10 mouse cellular contexts compared by ENCODE assay signal in the genomic region with DNA sequence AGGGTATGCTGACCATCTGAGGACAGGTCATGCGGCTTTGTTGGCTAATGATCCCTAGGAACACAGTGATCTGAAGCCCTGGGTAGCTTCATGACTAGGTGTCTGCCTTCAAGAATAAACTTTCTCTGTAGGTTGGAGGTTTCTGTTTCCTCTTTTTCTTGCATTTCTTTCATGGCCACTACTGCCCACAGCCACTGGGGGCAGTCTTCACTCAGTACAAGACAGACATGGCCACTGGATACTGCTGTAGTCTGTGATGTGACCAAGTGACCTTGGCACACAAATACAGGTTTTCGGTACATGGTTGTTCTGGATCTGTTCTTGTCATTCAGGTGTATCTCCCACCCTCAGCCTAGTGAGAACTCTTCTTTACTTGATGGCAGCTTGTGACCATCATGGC. TPM values are rescaled to one million over a fixed set of nuclear protein-coding genes. Genes with fewer than 3 reads are reported as not detected.
A peak's percentile ranks its signal among the peaks of the same experiment; 100 is the strongest.
DNase-seq lines count a peak whose midpoint lies in the region; ATAC-seq and TF ChIP-seq lines count a peak whose summit lies in the region.
"Had no signal": no experiment of that assay in that cellular context is flagged by ENCODE, and none has a peak within 500 bp of the region (broad histone marks: within the 10 kb centered on the region; RNA-seq: fewer than 3 reads in every experiment).

No protein-coding gene starts in this region.

- peaks cover 75% of the 10 kb centered on the region for H3K36me3 ChIP-seq in hindbrain, embryonic 10.5 days
- H3K36me3 ChIP-seq in hindbrain, embryonic 12.5 days = peaks cover 50% of the 10 kb centered on the region

- WGBS in hindbrain, embryonic 10.5 days = 95% methylated on average over 2 of the region's 2 CpGs
- WGBS in hindbrain, embryonic 12.5 days = 93% methylated on average over 2 of the region's 2 CpGs
- 85% methylated on average over 2 of the region's 2 CpGs for WGBS in bone marrow, adult 2 months

- no peaks in the 10 kb centered on the region for H3K4me1 ChIP-seq in hindbrain, embryonic 10.5 days (replicated peaks)
- no peaks in the 10 kb centered on the region for H3K4me1 ChIP-seq in hindbrain, embryonic 12.5 days
- H3K4me1 ChIP-seq in bone marrow, adult 2 months (ENCODE audit: control insufficient read depth, insufficient read depth, low read length) = no peaks in the 10 kb centered on the region
- no peaks in the 10 kb centered on the region for H3K4me1 ChIP-seq in embryonic fibroblast, embryonic 13.5 days (ENCODE audit: control insufficient read depth, insufficient read depth, low read length)
- H3K4me1 ChIP-seq: limb, embryonic 12.5 days; stomach, embryonic 15.5 days had no signal

- peak; percentile 18 for DNase-seq in hindbrain, embryonic 10.5 days (ENCODE audit: low spot score)
- DNase-seq in CD4-positive helper T cell, adult 2 months (ENCODE audit: low read depth, low spot score) = peak; percentile 44
- DNase-seq in frontal cortex, postnatal 14 days (ENCODE audit: low spot score in 2 of 2) = no peak
- no peak for DNase-seq in layer of hippocampus, adult 8-10 months (ENCODE audit: low spot score in 2 of 2)

- H3K4me3 ChIP-seq in hindbrain, embryonic 10.5 days = no peak overlapping the region
- no peak overlapping the region for H3K4me3 ChIP-seq in hindbrain, embryonic 12.5 days
- no peak overlapping the region for H3K4me3 ChIP-seq in bone marrow, adult 2 months (replicated peaks; ENCODE audit: control insufficient read depth, low read depth, low read length)
- no peak overlapping the region for H3K4me3 ChIP-seq in embryonic fibroblast, embryonic 13.5 days (ENCODE audit: insufficient read depth, low read length)
- H3K4me3 ChIP-seq: limb, embryonic 12.5 days; stomach, embryonic 15.5 days had no signal

- H3K4me2 ChIP-seq in hindbrain, embryonic 12.5 days (replicated peaks) = no peak overlapping the region
- H3K4me2 ChIP-seq: limb, embryonic 12.5 days; stomach, embryonic 15.5 days had no signal

- H3K9me3 ChIP-seq in hindbrain, embryonic 10.5 days = no peaks in the 10 kb centered on the region
- no peaks in the 10 kb centered on the region for H3K9me3 ChIP-seq in hindbrain, embryonic 12.5 days (replicated peaks)
- H3K9me3 ChIP-seq: limb, embryonic 12.5 days; stomach, embryonic 15.5 days had no signal

- no peak overlapping the region for H3K27ac ChIP-seq in hindbrain, embryonic 10.5 days
- no peak overlapping the region for H3K27ac ChIP-seq in hindbrain, embryonic 12.5 days
- no peak overlapping the region for H3K27ac ChIP-seq in bone marrow, adult 2 months (ENCODE audit: control insufficient read depth, insufficient read depth, low read depth, low read length, poor library complexity)
- H3K27ac ChIP-seq in embryonic fibroblast, embryonic 13.5 days (ENCODE audit: insufficient read depth, low read length) = no peak overlapping the region
- H3K27ac ChIP-seq: limb, embryonic 12.5 days; stomach, embryonic 15.5 days had no signal

- H3K9ac ChIP-seq in hindbrain, embryonic 12.5 days = no peak overlapping the region
- H3K9ac ChIP-seq: limb, embryonic 12.5 days; stomach, embryonic 15.5 days had no signal

- TF ChIP-seq CTCF in bone marrow, adult 2 months (IDR thresholded peaks at IDR 0.05; ENCODE audit: control insufficient read depth, insufficient read depth, low read length) = peak; percentile 67
- TF ChIP-seq CTCF in embryonic fibroblast, embryonic 13.5 days (IDR thresholded peaks at IDR 0.05; ENCODE audit: borderline replicate concordance, insufficient read depth, low read length) = peak; percentile 29; the same call in 1 of the 2 replicates

- no peaks in the 10 kb centered on the region for H3K27me3 ChIP-seq in hindbrain, embryonic 10.5 days (ENCODE audit: insufficient read depth, poor library complexity, severe bottlenecking)
- no peaks in the 10 kb centered on the region for H3K27me3 ChIP-seq in hindbrain, embryonic 12.5 days
- H3K27me3 ChIP-seq: limb, embryonic 12.5 days; stomach, embryonic 15.5 days had no signal

- no peak for TF ChIP-seq POLR2A in bone marrow, adult 2 months (IDR thresholded peaks at IDR 0.05; ENCODE audit: borderline replicate concordance, control insufficient read depth, low read depth, low read length)
- no peak for TF ChIP-seq POLR2A in embryonic fibroblast, embryonic 13.5 days (IDR thresholded peaks at IDR 0.05; ENCODE audit: low read depth, low read length)

- ATAC-seq in hindbrain, embryonic 12.5 days (ENCODE audit: low FRiP score) = no peak
- peak; percentile 91 for ATAC-seq in megakaryocyte, adult 5-6 weeks (ENCODE audit: poor library complexity, severe bottlenecking)

RNA-seq across cellular contexts. Expression of a gene that starts 24.2 kb away (rescaled TPM):
- 24.3 and 27.5 TPM in 2 replicates for polyA plus RNA-seq in hindbrain, embryonic 10.5 days (2016; fragmentation: Nextera tagmentation; extraction: Ambion mirVana)
- 39.5 and 42.6 TPM in 2 replicates for polyA plus RNA-seq in hindbrain, embryonic 12.5 days (2016; fragmentation: Nextera tagmentation; extraction: Ambion mirVana)
- polyA plus RNA-seq in bone marrow, adult 2 months (2011; ENCODE audit: insufficient read depth, insufficient read length, low replicate concordance, missing spikeins) = 10.1 and 13.7 TPM in 2 replicates
- 92.3 and 93.4 TPM in 2 replicates for polyA plus RNA-seq in embryonic fibroblast, embryonic 13.5 days (2011; ENCODE audit: insufficient read length, low read depth, missing spikeins)
- 13.0 and 16.5 TPM in 2 replicates for total RNA-seq in megakaryocyte, adult 5-6 weeks (2015)
- 9.5 and 13.5 TPM in 2 replicates for total RNA-seq in megakaryocyte, adult 5-6 weeks (2017)
- 10 to 100 TPM; 42.2 to 44.1 (median 42.5) TPM for total RNA-seq in layer of hippocampus, adult 8-10 months (2022)

RNA-seq across cellular contexts. Expression of a gene that starts 36.5 kb away (rescaled TPM):
- 0.10 and 0.13 TPM in 2 replicates for polyA plus RNA-seq in hindbrain, embryonic 10.5 days (2016; fragmentation: Nextera tagmentation; extraction: Ambion mirVana)
- polyA plus RNA-seq in hindbrain, embryonic 12.5 days (2016; fragmentation: Nextera tagmentation; extraction: Ambion mirVana) = 0.12 and 0.13 TPM in 2 replicates
- 5.3 and 11.2 TPM in 2 replicates for polyA plus RNA-seq in bone marrow, adult 2 months (2011; ENCODE audit: insufficient read depth, insufficient read length, low replicate concordance, missing spikeins)
- 0.72 and 0.95 TPM in 2 replicates for polyA plus RNA-seq in embryonic fibroblast, embryonic 13.5 days (2011; ENCODE audit: insufficient read length, low read depth, missing spikeins)
- 8.7 and 9.5 TPM in 2 replicates for total RNA-seq in megakaryocyte, adult 5-6 weeks (2015)
- 15.2 and 21.7 TPM in 2 replicates for total RNA-seq in megakaryocyte, adult 5-6 weeks (2017)
- total RNA-seq in layer of hippocampus, adult 8-10 months (2022) = 1 to 10 TPM; 1.2 to 2.3 (median 1.7) TPM

RNA-seq across cellular contexts. Expression of a gene that starts 51.0 kb away (rescaled TPM):
- polyA plus RNA-seq in hindbrain, embryonic 10.5 days (2016; fragmentation: Nextera tagmentation; extraction: Ambion mirVana) = 397 and 447 TPM in 2 replicates
- 393 and 437 TPM in 2 replicates for polyA plus RNA-seq in hindbrain, embryonic 12.5 days (2016; fragmentation: Nextera tagmentation; extraction: Ambion mirVana)
- 313 and 485 TPM in 2 replicates for polyA plus RNA-seq in bone marrow, adult 2 months (2011; ENCODE audit: insufficient read depth, insufficient read length, low replicate concordance, missing spikeins)
- 264 and 289 TPM in 2 replicates for polyA plus RNA-seq in embryonic fibroblast, embryonic 13.5 days (2011; ENCODE audit: insufficient read length, low read depth, missing spikeins)
- total RNA-seq in megakaryocyte, adult 5-6 weeks (2015) = 197 and 209 TPM in 2 replicates
- 132 and 217 TPM in 2 replicates for total RNA-seq in megakaryocyte, adult 5-6 weeks (2017)
- total RNA-seq in layer of hippocampus, adult 8-10 months (2022) = 100 to 1,000 TPM; 119 to 263 (median 190) TPM

Comparison
In these comparisons a context has a peak if more than half of its experiments do, and no peak if none do; other contexts are left out.
1. DNase-seq: peak in hindbrain, embryonic 10.5 days (single experiment) and CD4-positive helper T cell, adult 2 months (single experiment); none in frontal cortex, postnatal 14 days (0 of 2) and layer of hippocampus, adult 8-10 months (0 of 2).